Mouse (Mus musculus): ENCODE measurements at regions not wholly inside any gene's neighbourhood (a gene's known extent, or its start where the extent isn't known, plus 50 kb on each side); places are given as distances from the start of the nearest gene placed in this dataset.

DNA sequence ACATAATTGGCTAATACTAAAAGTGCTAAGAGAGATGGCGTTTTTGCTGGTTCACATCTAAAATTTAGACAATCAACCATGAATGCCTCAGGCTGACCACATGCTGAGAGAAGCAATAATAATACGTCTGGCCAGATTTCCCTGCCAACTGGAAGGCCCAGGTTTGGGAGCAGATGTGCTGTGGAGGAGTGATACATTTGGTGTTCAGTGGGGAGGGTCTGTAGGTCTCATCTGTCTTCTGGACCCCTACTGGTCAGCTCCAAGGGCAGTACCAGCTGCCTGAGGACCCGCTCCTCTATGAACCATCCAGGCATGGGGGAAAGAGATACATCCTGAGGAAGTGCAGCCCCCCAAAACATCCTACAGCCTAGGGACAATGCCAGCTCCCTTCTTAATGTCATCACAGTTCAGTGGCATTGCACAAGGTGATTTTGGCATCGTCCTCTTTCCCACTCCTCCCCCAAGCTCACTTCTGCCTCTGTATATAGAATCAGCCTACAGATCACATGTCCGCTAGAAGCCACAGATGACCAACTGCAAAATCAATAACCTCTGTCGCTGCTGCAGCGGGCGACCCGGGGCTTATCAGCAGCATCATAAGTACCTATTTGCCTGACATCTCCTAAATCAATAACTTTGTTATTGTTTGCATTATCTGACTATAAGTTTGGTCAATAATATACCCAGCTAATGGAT lies 90.1 kb upstream of the Creb1 start:
- TF ChIP-seq CTCF (IDR thresholded peaks at IDR 0.05; ENCODE audit: low read depth) (no peak), EP300 (IDR thresholded peaks at IDR 0.05; ENCODE audit: low read depth) (no peak)
